Mouse (Mus musculus): Measurements from ENCODE around the gene Cln5. TPM values are rescaled to one million over a fixed set of nuclear protein-coding genes. Genes with fewer than 3 reads are reported as not detected.

Cln5 gene
- polyA plus RNA-seq, 1 experiment from 2014 or later, result 10.7 TPM

Other genes starting within 250 kb of the Cln5 start
- gene Kctd12, start 87.6 kb upstream of the Cln5 start, polyA plus RNA-seq (2015; fragmentation: Nextera tagmentation; extraction: Ambion mirVana), result 15.7 and 17.0 TPM in 2 replicates
- gene Acod1, start 23.2 kb upstream of the Cln5 start, polyA plus RNA-seq (2015; fragmentation: Nextera tagmentation; extraction: Ambion mirVana), result not detected in 2 replicates
- 22.1 and 23.2 TPM in 2 replicates for gene Fbxl3, start 29.4 kb downstream of the Cln5 start, polyA plus RNA-seq (2015; fragmentation: Nextera tagmentation; extraction: Ambion mirVana)

All from midbrain, embryonic 16.5 days (tissue).